Mouse (Mus musculus) ovary, adult 2 months (tissue): ENCODE data around the gene Nme3. TPM values are rescaled to one million over a fixed set of nuclear protein-coding genes. Genes with fewer than 3 reads are reported as not detected.

ENCODE experiments used
- polyA plus RNA-seq: library from polyadenylated mRNA; depleted of rRNA; stranded (reverse); fragments of >200 nt; gene quantifications from 2 replicates; pipeline ENCODE4 v1.2.3, GENCODE M21; 2012; rRNA removed

The Nme3 gene
- 76.6 and 85.3 TPM in 2 replicates for polyA plus RNA-seq

DNA sequence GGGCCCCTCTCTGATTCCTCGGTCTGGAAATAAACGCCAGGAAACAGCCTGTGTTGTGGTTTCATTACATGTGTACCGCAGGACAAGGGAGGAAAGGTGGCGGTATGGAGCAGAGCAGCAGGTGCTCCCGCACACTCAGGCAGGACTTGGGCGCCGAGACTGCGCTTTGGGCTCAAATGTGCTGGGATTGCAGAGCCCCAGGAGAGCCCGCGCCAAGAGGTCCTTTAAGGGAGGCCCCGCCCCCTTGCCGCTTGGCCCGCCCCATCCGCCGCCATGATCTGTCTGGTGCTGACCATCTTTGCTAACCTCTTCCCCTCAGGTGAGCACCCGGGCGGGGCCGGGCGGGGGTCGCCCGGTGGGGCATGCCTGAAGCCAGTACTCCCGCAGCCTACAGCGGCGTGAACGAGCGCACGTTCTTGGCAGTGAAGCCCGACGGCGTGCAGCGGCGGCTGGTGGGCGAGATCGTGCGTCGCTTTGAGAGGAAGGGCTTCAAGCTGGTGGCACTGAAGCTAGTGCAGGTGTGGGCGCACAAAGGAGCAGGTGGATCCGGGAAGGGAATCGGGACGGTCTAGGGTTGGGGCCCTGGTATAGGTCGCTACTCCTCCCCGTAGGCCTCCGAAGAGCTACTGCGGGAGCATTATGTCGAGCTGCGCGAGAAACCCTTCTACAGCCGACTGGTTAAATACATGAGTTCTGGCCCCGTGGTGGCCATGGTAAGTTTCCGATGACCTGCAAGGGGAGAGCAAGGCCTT, at the start of gene Nme3:
Nme3 (plus strand) TSS at position 260 of the 752 bp plus-strand sequence.

DNA sequence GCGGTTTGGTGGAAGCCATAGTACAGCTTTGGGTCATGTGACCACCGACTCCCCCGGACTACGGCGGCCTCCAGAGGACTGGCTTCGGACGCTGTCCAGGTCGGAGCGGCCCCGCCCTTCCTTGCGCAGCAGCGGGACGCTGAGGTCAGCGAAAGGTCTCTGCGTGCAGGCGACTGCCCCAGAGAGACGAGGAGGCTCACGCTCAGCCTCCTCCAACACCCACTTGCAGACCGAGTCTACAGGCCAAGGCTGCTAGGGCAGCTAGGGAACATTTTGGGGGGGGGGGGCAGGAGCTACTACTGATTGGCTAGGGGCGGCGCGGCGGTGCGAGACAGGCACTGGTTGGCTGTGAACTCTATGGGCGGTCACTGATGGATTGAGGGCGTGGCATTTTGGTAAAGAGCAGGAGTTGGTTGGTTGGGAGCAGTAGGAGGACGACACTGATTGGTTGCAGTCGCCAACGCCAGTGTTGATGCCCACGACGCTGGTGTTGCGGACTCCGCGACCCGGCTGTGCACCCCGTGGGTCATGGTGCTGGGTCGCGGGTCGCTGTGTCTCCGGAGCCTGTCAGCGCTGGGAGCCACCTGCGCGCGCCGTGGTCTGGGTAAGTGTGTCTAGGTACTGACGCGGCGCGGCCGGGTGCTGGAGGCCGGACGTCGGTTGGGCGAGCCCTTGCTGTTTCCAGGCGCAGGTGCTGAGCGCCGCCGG, 46.1 kb upstream of the Nme3 start, which contains the start of gene Fahd1:
Fahd1 (minus strand) TSS at position 300 of the 708 bp plus-strand sequence.

DNA sequence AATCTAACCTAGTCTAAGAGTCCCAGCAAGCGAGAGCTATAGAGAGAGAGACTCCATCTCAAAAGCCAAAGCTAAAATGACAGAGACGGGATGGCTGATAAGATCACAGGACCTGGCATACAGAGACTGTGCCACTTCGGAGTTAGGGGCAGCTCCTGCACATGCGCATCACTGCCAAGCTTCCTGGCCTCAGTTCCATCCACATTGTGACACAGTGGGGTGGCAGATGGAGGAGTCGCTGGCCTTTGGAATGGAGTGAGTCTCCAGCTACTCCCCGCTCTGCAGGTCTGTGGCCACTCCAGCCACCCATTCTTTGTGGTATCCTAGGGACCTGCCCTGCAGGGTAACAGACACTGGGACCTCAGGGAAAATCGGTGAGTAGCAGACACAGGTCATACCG, 30.5 kb upstream of the Nme3 start, which contains the start of gene Igfals:
Igfals (plus strand) TSS at position 222 of the 400 bp plus-strand sequence.

DNA sequence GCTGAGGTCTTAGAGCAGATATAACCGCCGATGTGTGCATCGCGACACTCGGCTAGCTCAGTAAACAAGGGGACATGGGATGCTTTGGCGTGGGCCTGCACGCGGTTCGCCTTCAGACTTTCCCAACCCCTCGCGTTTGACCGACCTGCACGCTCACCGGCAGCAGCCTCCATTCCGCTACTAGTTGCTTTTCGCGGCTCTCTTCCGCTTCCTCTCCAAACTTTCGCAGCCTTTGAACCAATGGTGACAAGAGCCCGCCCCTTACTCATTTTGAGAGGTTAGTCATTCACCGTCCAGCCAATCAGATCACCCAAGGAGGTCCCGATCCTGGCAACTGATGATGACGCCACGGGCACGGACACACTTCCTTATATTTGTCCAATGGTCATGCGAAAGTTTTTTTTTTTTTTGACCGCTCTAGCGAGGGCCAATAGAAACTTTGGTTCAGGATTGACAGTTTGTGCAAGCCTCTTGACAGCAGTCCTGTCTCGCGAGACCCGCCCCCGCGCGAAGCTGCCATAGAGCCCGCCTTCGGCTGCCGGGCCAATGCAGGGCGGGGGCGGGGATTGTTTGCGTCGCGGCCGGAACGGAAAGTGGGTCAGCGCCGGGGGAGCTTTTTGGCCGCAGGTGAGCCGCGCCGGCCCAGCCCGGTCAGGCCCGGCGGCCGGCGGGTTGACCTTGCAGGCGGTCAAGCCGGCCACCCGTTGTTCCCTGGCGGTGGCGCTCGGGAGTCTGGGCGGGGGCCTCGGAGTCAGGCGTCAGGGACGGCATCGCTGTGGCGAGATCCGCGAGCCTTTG, 10.0 kb upstream of the Nme3 start, which contains the start of the genes Nubp2 and Spsb3:
Nubp2 (minus strand) TSS at position 216 of the 798 bp plus-strand sequence.
Spsb3 (plus strand) TSS at position 510 of the 798 bp plus-strand sequence.

DNA sequence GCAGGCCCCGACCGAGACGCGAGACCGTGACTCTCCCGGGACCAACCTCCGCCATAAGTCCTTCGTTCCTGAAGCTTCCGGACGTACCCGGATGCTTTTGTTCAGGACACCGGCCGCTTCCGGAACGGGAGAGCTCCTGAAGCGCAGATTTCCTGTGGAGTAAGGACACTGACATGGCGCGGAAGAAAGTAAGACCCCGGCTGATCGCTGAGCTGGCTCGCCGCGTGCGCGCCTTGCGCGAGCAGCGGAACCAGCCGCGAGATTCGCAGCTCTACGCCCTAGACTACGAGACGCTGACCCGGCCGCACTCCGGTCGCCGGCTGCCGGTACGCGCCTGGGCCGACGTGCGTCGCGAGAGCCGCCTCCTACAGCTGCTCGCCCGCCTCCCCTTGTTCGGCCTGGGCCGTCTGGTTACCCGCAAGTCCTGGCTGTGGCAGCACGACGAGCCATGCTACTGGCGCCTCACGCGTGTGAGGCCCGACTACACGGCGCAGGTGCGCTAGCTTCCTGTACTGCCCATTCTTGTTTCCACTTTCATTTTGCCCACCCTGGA, 1.2 kb upstream of the Nme3 start, which contains the start of the genes Eme2 and Mrps34:
Eme2 (minus strand) TSS at position 93 of the 553 bp plus-strand sequence.
Mrps34 (plus strand) TSS at position 122 of the 553 bp plus-strand sequence.

DNA sequence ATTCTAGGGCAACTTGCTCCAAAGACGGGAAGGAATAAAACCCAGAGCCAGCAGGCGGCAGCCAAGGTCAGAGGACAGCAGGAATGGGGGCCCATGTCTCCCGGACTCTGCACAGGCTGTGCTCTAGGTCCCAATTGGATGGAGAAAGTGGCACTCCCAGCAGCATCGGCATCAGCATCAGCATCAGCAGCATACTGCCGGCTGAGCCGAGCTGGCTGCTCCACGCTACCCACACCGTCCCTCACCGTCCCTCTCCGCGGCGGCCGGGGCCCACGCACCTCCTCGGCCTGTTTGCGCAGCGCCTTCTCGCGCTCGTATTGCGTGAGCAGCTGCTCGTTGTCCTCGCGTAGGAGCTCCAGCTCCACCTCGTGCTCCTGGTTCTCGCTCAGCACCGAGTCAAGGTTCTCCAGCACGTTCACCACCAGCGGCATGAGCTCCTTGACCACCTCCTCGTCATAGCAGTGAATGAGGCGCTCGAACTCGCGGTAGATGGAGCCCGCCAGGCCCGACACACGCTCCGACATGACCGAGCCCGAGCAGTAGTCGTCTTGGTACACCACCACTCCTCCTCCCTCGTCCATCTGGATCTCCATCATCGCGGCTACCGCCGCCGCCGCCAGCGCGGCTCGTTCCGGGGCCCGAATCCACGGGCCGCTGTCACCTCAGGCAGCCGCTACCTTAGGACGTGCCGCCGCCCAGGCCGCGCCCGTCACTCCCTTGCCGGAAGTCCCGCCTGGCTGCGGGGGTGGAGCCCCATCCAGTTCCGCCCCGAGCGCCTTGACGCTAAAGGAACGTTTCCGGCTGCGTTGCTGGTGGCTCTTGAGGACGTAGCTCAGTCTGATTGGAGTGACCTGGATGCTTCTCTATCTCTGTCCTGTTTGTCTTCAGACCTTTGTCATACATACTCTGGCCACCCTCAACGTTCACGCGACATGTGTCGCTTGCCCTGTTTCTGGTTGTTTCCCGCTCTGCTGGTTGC, 40.2 kb downstream of the Nme3 start, which contains the start of gene Mapk8ip3:
Mapk8ip3 (minus strand) TSS at position 719 of the 979 bp plus-strand sequence.

Other genes starting within 250 kb of the Nme3 start
- gene Slc9a3r2, start 246.2 kb upstream of the Nme3 start, polyA plus RNA-seq: 154 and 188 TPM in 2 replicates
- 0.40 and 0.53 TPM in 2 replicates for gene Npw, start 238.0 kb upstream of the Nme3 start, polyA plus RNA-seq
- 118 and 131 TPM in 2 replicates for gene Zfp598, start 226.8 kb upstream of the Nme3 start, polyA plus RNA-seq
- 1.6 and 1.7 TPM in 2 replicates for gene Syngr3, start 206.5 kb upstream of the Nme3 start, polyA plus RNA-seq
- 40.5 and 66.7 TPM in 2 replicates for gene Gfer, start 200.3 kb upstream of the Nme3 start, polyA plus RNA-seq
- 19.1 and 19.6 TPM in 2 replicates for gene Noxo1, start 200.3 kb upstream of the Nme3 start, polyA plus RNA-seq
- 105 and 112 TPM in 2 replicates for gene Tbl3, start 188.8 kb upstream of the Nme3 start, polyA plus RNA-seq
- 0.34 and 1.4 TPM in 2 replicates for gene Rnf151, start 178.4 kb upstream of the Nme3 start, polyA plus RNA-seq
- 4,445 and 4,526 TPM in 2 replicates for gene Rps2, start 178.4 kb upstream of the Nme3 start, polyA plus RNA-seq
- 198 and 335 TPM in 2 replicates for gene Ndufb10, start 172.0 kb upstream of the Nme3 start, polyA plus RNA-seq
- not detected in 2 replicates for gene Rpl3l, start 168.7 kb upstream of the Nme3 start, polyA plus RNA-seq
- gene Msrb1, start 159.9 kb upstream of the Nme3 start, polyA plus RNA-seq: 42.7 and 55.4 TPM in 2 replicates
- 8.5 and 15.0 TPM in 2 replicates for gene Hs3st6, start 143.5 kb upstream of the Nme3 start, polyA plus RNA-seq
- gene Meiob, start 92.2 kb upstream of the Nme3 start, polyA plus RNA-seq: not detected in 2 replicates
- 105 and 136 TPM in 2 replicates for gene Hagh, start 56.4 kb upstream of the Nme3 start, polyA plus RNA-seq
- 16.7 and 17.3 TPM in 2 replicates for gene Fahd1, start 46.1 kb upstream of the Nme3 start, polyA plus RNA-seq
- gene Igfals, start 30.5 kb upstream of the Nme3 start, polyA plus RNA-seq: 10.1 and 12.4 TPM in 2 replicates
- 33.0 and 41.1 TPM in 2 replicates for gene Nubp2, start 10.2 kb upstream of the Nme3 start, polyA plus RNA-seq
- 112 and 120 TPM in 2 replicates for gene Spsb3, start 9.9 kb upstream of the Nme3 start, polyA plus RNA-seq
- gene Eme2, start 1.4 kb upstream of the Nme3 start, polyA plus RNA-seq: 51.8 and 56.8 TPM in 2 replicates
- gene Mrps34, start 1.4 kb upstream of the Nme3 start, polyA plus RNA-seq: 278 and 448 TPM in 2 replicates
- 180 and 186 TPM in 2 replicates for gene Mapk8ip3, start 40.5 kb downstream of the Nme3 start, polyA plus RNA-seq
- gene Jpt2, start 64.2 kb downstream of the Nme3 start, polyA plus RNA-seq: 33.5 and 37.9 TPM in 2 replicates
- 20.6 and 27.0 TPM in 2 replicates for gene Cramp1l, start 119.3 kb downstream of the Nme3 start, polyA plus RNA-seq
- 32.8 and 38.8 TPM in 2 replicates for gene Ift140, start 119.6 kb downstream of the Nme3 start, polyA plus RNA-seq
- 59.3 and 68.0 TPM in 2 replicates for gene Tmem204, start 187.1 kb downstream of the Nme3 start, polyA plus RNA-seq
- 50.1 and 56.2 TPM in 2 replicates for gene Telo2, start 219.5 kb downstream of the Nme3 start, polyA plus RNA-seq
- not detected in 2 replicates for gene Ptx4, start 224.3 kb downstream of the Nme3 start, polyA plus RNA-seq
- 41.1 and 43.3 TPM in 2 replicates for gene Clcn7, start 236.9 kb downstream of the Nme3 start, polyA plus RNA-seq